Mouse (Mus musculus) embryonic facial prominence, embryonic 14.5 days (tissue): ENCODE measurements around the gene Lif. TPM values are rescaled to one million over a fixed set of nuclear protein-coding genes. Genes with fewer than 3 reads are reported as not detected.

Experiments
- ATAC-seq: fragments of 200-750 bp; cut with Nextera tagmentation; 2 replicates; pipeline ENCODE4 v1.8.0; 2017; ENCODE audit warnings: low read depth, moderate number of reproducible peaks, moderate TSS enrichment
- DNase-seq: peaks from one replicate; pipeline ENCODE4 v3.0.0-alpha.2; 2015; ENCODE audit warnings: low spot score
- H3K27ac ChIP-seq: fragments of 300-500 bp; sonication (generic); replicated peaks from 2 replicates; pipeline ENCODE4 v1.5.1; 2014; ENCODE audit warnings: low read depth, mild to moderate bottlenecking, low read length, moderate library complexity
- H3K27me3 ChIP-seq: fragments of 300-500 bp; sonication (generic); replicated peaks from 2 replicates; pipeline ENCODE4 v1.6.1; 2014; ENCODE audit warnings: low read length; ENCODE audit not compliant: control insufficient read depth, insufficient read depth
- H3K36me3 ChIP-seq: fragments of 300-500 bp; sonication (generic); 2 replicates; pipeline ENCODE4 v1.6.1; 2014; ENCODE audit warnings: low read length, mixed read lengths; ENCODE audit not compliant: control insufficient read depth, insufficient read depth
- H3K4me1 ChIP-seq: fragments of 300-500 bp; sonication (generic); 2 replicates; pipeline ENCODE4 v1.6.1; 2014; ENCODE audit warnings: antibody characterized with exemption, low read length; ENCODE audit not compliant: control insufficient read depth, insufficient read depth
- H3K4me2 ChIP-seq: fragments of 300-500 bp; sonication (generic); 2 replicates; pipeline ENCODE4 v1.6.1; 2014; ENCODE audit warnings: low read depth, mild to moderate bottlenecking, low read length, moderate library complexity, mixed read lengths
- H3K4me3 ChIP-seq: fragments of 300-500 bp; sonication (generic); 2 replicates; pipeline ENCODE4 v1.5.1; 2014; ENCODE audit warnings: low read depth, mild to moderate bottlenecking, low read length
- H3K9ac ChIP-seq: fragments of 300-500 bp; sonication (generic); 2 replicates; pipeline ENCODE4 v1.6.1; 2014; ENCODE audit warnings: low read depth, mild to moderate bottlenecking, low read length, moderate library complexity, mixed read lengths
- H3K9me3 ChIP-seq: fragments of 300-500 bp; sonication (generic); 2 replicates; pipeline ENCODE4 v1.6.1; 2016; ENCODE audit warnings: low read length; ENCODE audit not compliant: control insufficient read depth
- WGBS: fragments of 180-500 bp; shearing (Covaris S2); extraction: QIAGEN DNeasy Blood & Tissue Kit; methylation state at CpG from one replicate; pipeline ENCODE4 v1.1.7; 2014; 5-methylcytosine and 5-hydroxymethylcytosine counted together
- polyA plus RNA-seq: library from polyadenylated mRNA; unstranded; fragments of >200 nt; fragmentation: Nextera tagmentation; extraction: Ambion mirVana; gene quantifications from 2 replicates; pipeline ENCODE4 v1.2.1, GENCODE M21; 2014

Lif gene
- polyA plus RNA-seq, 1 experiment from 2014 or later = 0.57 TPM

DNA sequence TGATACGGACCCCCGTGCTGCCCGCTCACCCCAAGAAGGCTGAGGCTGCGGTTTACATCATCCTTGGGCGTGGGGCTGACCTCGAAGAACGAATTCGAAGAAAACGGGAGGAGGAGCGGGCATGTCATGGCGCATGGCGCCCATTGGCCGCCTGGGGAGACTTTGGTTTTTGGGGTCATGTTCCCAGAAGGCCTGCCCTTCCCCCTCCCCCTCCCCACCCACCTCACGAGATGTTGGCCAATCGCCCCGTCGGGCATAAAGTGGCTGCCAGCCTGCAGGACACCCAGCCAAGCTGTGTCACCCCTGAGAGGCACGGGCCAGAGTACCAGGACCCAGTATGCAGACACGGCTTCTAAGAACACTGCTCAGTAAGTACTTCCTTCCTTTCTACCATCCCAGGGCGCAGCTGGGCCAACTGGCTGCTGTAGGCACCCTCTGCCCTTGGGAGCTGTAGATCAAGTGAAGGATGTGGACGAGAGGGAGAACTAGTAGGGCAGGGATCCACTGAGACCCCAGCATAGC lies 20.8 kb upstream of the Lif start:
- 91% methylated on average over 21 of the region's 21 CpGs for WGBS
- DNase-seq (no peak), ATAC-seq (no peak)
- no peaks in the 10 kb centered on the region for H3K9me3 ChIP-seq
- H3K4me3 ChIP-seq = no peak overlapping the region
- H3K27me3 ChIP-seq = no peaks in the 10 kb centered on the region
- no peak overlapping the region for H3K27ac ChIP-seq
- no peak overlapping the region for H3K4me2 ChIP-seq
- no peak overlapping the region for H3K9ac ChIP-seq
- no peaks in the 10 kb centered on the region for H3K4me1 ChIP-seq
- no peaks in the 10 kb centered on the region for H3K36me3 ChIP-seq

DNA sequence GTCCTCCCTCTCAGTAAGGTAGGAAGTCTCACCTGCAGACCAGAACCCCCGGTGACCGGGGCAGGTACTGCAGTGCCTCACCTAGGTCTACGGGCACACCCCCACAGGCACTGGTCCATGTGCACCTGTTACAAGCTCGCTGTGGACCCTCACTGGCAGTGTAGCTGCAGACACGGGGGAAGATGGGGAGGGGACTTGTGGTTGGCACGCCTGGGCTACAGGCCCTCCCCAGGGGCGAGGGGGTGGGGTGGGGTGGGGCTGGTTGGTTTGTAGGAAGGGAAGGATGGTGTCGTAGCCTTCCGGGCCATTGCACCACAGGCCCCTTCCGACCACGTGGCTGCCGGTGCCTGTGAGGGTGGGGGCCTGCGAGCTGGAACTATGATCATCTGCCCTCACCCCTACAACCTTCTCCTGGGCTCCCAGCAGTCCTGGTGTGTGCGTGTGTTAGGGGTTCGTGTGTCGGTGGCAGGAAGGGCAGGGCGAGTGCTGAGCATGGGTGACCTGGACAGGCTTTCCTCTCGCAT lies 19.9 kb upstream of the Lif start:
- no peaks in the 10 kb centered on the region for H3K36me3 ChIP-seq
- no peak overlapping the region for H3K27ac ChIP-seq
- DNase-seq (no peak), ATAC-seq (no peak)
- no peaks in the 10 kb centered on the region for H3K27me3 ChIP-seq
- WGBS = 81% methylated on average over 16 of the region's 18 CpGs
- H3K9me3 ChIP-seq = no peaks in the 10 kb centered on the region
- H3K4me3 ChIP-seq = no peak overlapping the region
- no peak overlapping the region for H3K9ac ChIP-seq
- H3K4me2 ChIP-seq = no peak overlapping the region
- H3K4me1 ChIP-seq = no peaks in the 10 kb centered on the region

DNA sequence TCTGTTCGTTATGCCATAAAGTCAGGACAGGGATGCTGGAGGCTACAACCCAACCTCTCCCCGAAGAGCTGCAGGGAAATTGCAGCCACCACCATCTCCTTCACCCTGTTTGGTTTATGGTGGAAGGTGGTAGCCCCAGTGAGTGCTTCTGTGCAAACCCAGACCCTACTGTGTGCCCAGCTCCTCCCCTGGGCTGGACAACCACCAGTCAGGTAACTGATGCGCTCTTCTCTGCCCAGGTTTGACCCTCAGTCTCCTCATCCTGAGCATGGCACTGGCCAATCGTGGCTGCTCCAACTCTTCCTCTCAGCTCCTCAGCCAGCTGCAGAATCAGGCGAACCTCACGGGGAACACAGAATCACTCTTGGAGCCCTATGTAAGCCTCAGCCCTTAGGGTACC lies 19.2 kb upstream of the Lif start:
- no peak overlapping the region for H3K27ac ChIP-seq
- no peaks in the 10 kb centered on the region for H3K27me3 ChIP-seq
- no peaks in the 10 kb centered on the region for H3K36me3 ChIP-seq
- H3K4me1 ChIP-seq = no peaks in the 10 kb centered on the region
- no peak overlapping the region for H3K9ac ChIP-seq
- DNase-seq = no peak
- ATAC-seq = no peak
- WGBS = 89% methylated on average over 6 of the region's 6 CpGs
- H3K4me2 ChIP-seq = no peak overlapping the region
- H3K9me3 ChIP-seq = no peaks in the 10 kb centered on the region
- no peak overlapping the region for H3K4me3 ChIP-seq

DNA sequence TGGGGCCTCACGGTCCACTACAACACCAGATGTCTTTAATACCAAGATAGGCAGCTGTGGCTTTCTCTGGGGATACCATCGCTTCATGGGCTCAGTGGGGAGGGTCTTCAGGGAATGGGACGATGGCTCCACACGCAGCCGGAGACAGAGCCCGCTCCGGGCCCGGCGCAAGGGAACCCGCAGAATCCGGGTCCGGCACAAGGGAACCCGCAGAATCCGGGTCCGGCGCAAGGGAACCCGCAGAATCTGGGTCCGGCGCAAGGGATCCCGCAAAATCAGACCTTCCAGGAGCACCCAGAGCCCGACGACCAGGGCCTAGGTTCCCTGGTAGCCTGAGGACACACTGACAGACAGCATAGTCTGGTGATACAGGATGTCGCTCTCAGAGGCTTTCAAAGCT lies 17.7 kb upstream of the Lif start:
- Histone ChIP-seq H3K9me3 (no peaks in the 10 kb centered on the region), H3K4me2 (no peak overlapping the region), H3K27me3 (no peaks in the 10 kb centered on the region), H3K9ac (no peak overlapping the region), H3K27ac (no peak overlapping the region), H3K36me3 (no peaks in the 10 kb centered on the region), H3K4me3 (no peak overlapping the region), H3K4me1 (no peaks in the 10 kb centered on the region)
- 85% methylated on average over 23 of the region's 23 CpGs for WGBS
- DNase-seq = no peak
- ATAC-seq = no peak

DNA sequence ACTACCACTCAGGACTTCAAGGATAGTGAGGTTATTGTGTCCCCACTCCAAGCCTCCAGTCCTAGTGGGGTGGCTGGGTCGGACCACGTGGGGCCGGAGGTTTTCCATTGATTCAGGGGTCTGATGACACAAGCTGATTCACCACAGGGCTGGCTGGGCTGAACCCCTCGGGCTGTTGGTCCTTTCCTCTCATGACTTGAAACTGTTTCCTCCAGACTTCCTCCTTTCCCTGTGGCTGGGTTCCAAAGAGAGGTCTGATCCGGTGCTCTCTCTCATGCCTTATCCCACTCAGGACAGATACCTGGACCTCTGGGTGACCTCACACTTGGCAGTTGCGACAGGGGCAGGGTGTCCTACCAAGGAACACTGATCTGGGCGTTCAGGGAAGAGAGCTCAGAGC lies 17.2 kb upstream of the Lif start:
- no peaks in the 10 kb centered on the region for H3K4me1 ChIP-seq
- ATAC-seq = no peak
- no peaks in the 10 kb centered on the region for H3K27me3 ChIP-seq
- H3K9me3 ChIP-seq = no peaks in the 10 kb centered on the region
- no peak overlapping the region for H3K9ac ChIP-seq
- no peak overlapping the region for H3K27ac ChIP-seq
- H3K4me3 ChIP-seq = no peak overlapping the region
- 63% methylated on average over 7 of the region's 7 CpGs for WGBS
- H3K4me2 ChIP-seq = no peak overlapping the region
- no peak for DNase-seq
- no peaks in the 10 kb centered on the region for H3K36me3 ChIP-seq

DNA sequence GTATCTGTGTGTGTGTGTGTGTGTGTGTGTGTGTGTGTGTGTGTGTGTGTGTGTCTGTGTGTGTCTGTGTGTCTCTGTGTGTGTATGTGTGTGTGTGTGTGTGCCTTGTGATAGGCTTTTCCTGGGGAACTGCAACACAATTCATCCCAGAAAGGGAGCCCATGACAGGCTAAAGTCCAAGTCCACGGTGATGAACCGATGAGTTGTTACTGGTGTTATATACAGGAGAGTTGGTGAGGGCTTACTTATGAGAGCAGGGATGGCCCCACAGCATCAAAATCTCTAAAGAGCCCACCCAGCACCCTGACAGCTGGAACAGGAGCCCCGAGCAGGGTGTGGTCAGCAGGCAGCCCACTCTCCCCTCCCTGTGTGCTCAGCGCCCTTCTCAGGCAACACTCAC lies 16.2 kb upstream of the Lif start:
- H3K27me3 ChIP-seq = no peaks in the 10 kb centered on the region
- WGBS = 91% methylated on average over 3 of the region's 4 CpGs
- H3K9ac ChIP-seq = no peak overlapping the region
- H3K4me2 ChIP-seq = no peak overlapping the region
- DNase-seq (no peak), ATAC-seq (no peak)
- no peaks in the 10 kb centered on the region for H3K9me3 ChIP-seq
- no peak overlapping the region for H3K4me3 ChIP-seq
- H3K4me1 ChIP-seq = no peaks in the 10 kb centered on the region
- H3K27ac ChIP-seq = no peak overlapping the region
- H3K36me3 ChIP-seq = no peaks in the 10 kb centered on the region

DNA sequence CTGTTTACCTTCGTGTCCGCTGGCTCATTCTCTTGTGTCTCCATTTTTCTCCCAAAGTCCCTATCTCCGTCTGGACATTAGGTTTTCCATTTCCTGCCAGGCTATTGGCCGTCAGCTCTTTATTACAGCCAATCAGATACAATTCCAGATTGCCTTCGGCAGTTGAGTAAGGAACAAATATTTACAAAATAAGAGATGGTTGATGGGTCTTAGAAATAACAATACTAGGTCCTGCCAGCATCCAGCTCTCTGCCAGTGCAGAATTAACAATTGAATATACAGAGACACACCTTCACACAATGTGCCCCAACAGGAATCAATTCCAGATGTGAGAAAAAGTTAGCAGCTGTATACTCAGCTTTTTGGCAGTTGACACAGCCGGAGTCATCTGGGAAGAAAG lies 11.2 kb upstream of the Lif start:
- Histone ChIP-seq H3K9me3 (no peaks in the 10 kb centered on the region), H3K9ac (no peak overlapping the region), H3K4me3 (no peak overlapping the region), H3K4me2 (no peak overlapping the region), H3K4me1 (0 out of 2 replicates have a peak, but pooled peaks cover 3% of the 10 kb centered on the region), H3K27me3 (no peaks in the 10 kb centered on the region), H3K36me3 (no peaks in the 10 kb centered on the region), H3K27ac (no peak overlapping the region)
- 55% methylated on average over 6 of the region's 6 CpGs for WGBS
- DNase-seq (no peak), ATAC-seq (no peak)

DNA sequence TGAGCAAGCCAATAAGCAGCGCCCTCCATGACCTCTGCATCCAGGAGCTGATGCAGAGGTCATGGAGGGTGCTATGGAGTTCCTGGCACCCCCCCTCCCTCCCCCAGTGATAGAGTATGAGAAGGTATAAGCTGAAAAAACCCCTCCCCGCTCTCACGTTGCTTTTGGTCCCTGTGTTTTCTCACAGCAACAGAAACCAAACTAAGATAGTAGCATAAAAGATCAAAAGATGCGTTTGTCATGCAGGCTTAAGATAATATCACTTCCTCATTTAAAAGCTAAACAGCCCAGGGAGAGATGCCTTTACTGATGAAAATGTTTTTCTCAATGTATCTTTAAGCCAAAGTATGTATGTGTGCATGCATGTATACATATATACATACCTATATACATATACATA lies 10.7 kb upstream of the Lif start:
- Histone ChIP-seq H3K36me3 (no peaks in the 10 kb centered on the region), H3K4me3 (no peak overlapping the region), H3K27ac (no peak overlapping the region), H3K4me1 (0 out of 2 replicates have a peak, but pooled peaks cover 3% of the 10 kb centered on the region), H3K27me3 (no peaks in the 10 kb centered on the region), H3K9ac (no peak overlapping the region), H3K9me3 (no peaks in the 10 kb centered on the region), H3K4me2 (no peak overlapping the region)
- no peak for DNase-seq
- no peak for ATAC-seq
- 52% methylated on average over 4 of the region's 4 CpGs for WGBS

DNA sequence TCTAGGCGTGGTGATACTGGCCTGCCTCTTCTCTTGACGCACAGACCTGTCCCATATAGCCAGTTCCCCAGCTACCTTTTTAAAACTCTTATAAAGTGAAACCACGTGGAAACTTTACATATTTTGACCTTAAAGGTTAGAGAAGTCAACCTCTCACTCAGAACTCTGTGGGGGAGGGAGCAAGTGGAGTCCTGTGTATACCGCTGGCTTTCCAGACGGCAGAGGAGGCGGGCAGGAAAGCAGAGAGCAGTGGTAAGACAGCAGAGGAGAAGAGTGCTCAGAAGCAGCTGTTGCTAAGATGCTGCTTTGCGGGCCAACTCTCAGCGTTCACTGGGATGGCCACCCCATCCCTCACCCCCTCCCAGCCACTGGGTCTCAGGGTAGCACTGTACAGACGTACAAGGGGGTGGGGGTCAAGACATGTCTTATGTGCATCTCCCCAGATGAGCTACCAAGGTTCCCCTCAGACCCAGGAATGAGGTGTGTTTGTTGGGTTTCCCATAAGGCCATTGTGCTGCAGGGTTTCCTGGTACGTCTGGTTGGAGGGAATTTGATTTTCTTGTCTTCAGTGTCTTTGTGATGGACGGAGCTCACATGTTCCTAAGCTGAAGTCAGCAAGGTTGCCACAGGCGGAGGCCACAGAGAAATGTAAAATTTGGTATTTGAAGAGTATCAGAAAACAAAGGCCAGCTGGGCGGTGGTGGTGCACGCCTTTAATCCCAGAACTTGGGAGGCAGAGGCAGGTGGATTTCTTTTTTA lies 10.0 kb upstream of the Lif start:
- no peak for DNase-seq
- no peak overlapping the region for H3K4me3 ChIP-seq
- H3K4me2 ChIP-seq = no peak overlapping the region
- H3K27me3 ChIP-seq = no peaks in the 10 kb centered on the region
- 0 out of 2 replicates have a peak, but pooled peaks cover 3% of the 10 kb centered on the region for H3K4me1 ChIP-seq
- WGBS = 68% methylated on average over 14 of the region's 14 CpGs
- no peaks in the 10 kb centered on the region for H3K36me3 ChIP-seq
- H3K27ac ChIP-seq = no peak overlapping the region
- no peak overlapping the region for H3K9ac ChIP-seq
- no peak for ATAC-seq
- no peaks in the 10 kb centered on the region for H3K9me3 ChIP-seq
